Mouse (Mus musculus) midbrain, embryonic 16.5 days (tissue): Measurements from ENCODE around the gene Ubp1. TPM values are rescaled to one million over a fixed set of nuclear protein-coding genes. Genes with fewer than 3 reads are reported as not detected.
A peak's percentile ranks its signal among the peaks of the same experiment; 100 is the strongest.

Source experiments
- ATAC-seq: fragments of 200-750 bp; cut with Nextera tagmentation; 2 replicates; pipeline ENCODE4 v1.8.0; 2017; ENCODE audit warnings: moderate TSS enrichment
- H3K27ac ChIP-seq: fragments of 300-500 bp; sonication (generic); 2 replicates; pipeline ENCODE4 v1.5.1; 2014; ENCODE audit warnings: mild to moderate bottlenecking, low read length, mixed read lengths
- H3K27me3 ChIP-seq: fragments of 300-500 bp; sonication (generic); 2 replicates; pipeline ENCODE4 v1.6.1; 2014; ENCODE audit warnings: low read depth, low read length, mixed read lengths; ENCODE audit not compliant: control insufficient read depth, insufficient read depth
- H3K36me3 ChIP-seq: fragments of 300-500 bp; sonication (generic); 2 replicates; pipeline ENCODE4 v1.6.1; 2014; ENCODE audit warnings: mild to moderate bottlenecking, low read length, moderate library complexity, mixed read lengths; ENCODE audit not compliant: control insufficient read depth, insufficient read depth
- H3K4me1 ChIP-seq: fragments of 300-500 bp; sonication (generic); 2 replicates; pipeline ENCODE4 v1.6.1; 2014; ENCODE audit warnings: mild to moderate bottlenecking, low read length, mixed read lengths; ENCODE audit not compliant: control insufficient read depth, insufficient read depth
- H3K4me2 ChIP-seq: fragments of 300-500 bp; sonication (generic); 2 replicates; pipeline ENCODE4 v1.6.1; 2014; ENCODE audit warnings: mild to moderate bottlenecking, low read length, mixed read lengths
- H3K4me3 ChIP-seq: fragments of 300-500 bp; sonication (generic); 2 replicates; pipeline ENCODE4 v1.5.1; 2014; ENCODE audit warnings: low read depth, mild to moderate bottlenecking, low read length, moderate library complexity, mixed read lengths
- H3K9ac ChIP-seq: fragments of 300-500 bp; sonication (generic); 2 replicates; pipeline ENCODE4 v1.6.1; 2014; ENCODE audit warnings: low read depth, low read length, mixed read lengths
- H3K9me3 ChIP-seq: fragments of 300-500 bp; sonication (generic); replicated peaks from 2 replicates; pipeline ENCODE4 v1.6.1; 2014; ENCODE audit warnings: mild to moderate bottlenecking, low read length, mixed read lengths; ENCODE audit not compliant: control insufficient read depth, poor library complexity, severe bottlenecking
- WGBS: fragments of 180-500 bp; shearing (Covaris S2); extraction: QIAGEN DNeasy Blood & Tissue Kit; methylation state at CpG from one replicate; pipeline ENCODE4 v1.1.7; 2014; 5-methylcytosine and 5-hydroxymethylcytosine counted together
- polyA plus RNA-seq: library from polyadenylated mRNA; unstranded; fragments of >200 nt; fragmentation: Nextera tagmentation; extraction: Ambion mirVana; gene quantifications from 2 replicates; pipeline ENCODE4 v1.2.1, GENCODE M21; 2015

Gene Ubp1
- polyA plus RNA-seq, 1 experiment from 2014 or later: 26.9 TPM

DNA sequence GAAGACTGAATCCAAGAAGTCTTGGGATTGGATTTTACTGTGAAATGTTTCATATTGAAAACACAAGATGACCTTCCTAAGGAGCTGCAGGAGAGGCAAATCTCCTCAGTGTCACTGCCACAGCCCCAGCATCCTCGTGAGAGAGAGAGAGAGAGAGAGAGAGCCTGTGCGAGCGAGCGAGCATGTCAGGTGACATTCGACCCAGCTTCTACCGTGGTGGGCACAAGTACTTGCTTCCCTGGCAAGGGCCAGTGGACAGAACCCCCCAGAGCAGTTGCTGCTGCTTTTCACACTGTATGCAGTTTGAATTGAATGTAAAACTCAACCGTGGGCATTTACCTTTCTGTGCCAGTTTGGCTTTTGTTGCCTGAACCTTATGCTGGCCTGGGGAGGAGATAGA, 44.7 kb downstream of the Ubp1 start:
- WGBS: 84% methylated on average over 7 of the region's 7 CpGs
- Histone ChIP-seq H3K36me3 (peaks cover 27% of the 10 kb centered on the region), H3K9me3 (no peaks in the 10 kb centered on the region), H3K4me1 (no peaks in the 10 kb centered on the region), H3K27me3 (no peaks in the 10 kb centered on the region), H3K4me2 (no peak overlapping the region), H3K9ac (no peak overlapping the region), H3K27ac (no peak overlapping the region), H3K4me3 (no peak overlapping the region)
- ATAC-seq: no peak

DNA sequence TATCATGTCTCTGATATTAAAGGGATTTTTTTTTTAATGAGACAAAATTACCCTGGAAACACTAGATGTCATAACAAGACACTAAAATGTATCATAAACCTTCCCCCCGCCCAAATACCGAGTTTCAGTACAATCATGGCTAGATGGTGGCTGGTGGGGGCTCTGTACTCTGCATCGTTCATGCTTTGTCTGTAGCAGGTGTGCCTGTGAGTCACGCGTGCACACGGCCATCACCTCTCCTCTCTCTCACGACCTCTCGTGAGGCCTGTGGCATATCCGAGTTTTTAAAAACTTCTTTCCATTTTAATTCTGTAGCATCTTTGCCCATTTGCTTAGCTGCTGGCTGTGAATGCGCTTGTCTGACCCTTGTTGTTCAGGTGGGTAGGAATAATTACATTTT, 45.5 kb downstream of the Ubp1 start:
- H3K27me3 ChIP-seq: no peaks in the 10 kb centered on the region
- no peaks in the 10 kb centered on the region for H3K9me3 ChIP-seq
- H3K9ac ChIP-seq: no peak overlapping the region
- H3K36me3 ChIP-seq: peaks cover 26% of the 10 kb centered on the region
- no peak overlapping the region for H3K27ac ChIP-seq
- no peak overlapping the region for H3K4me2 ChIP-seq
- 92% methylated on average over 10 of the region's 10 CpGs for WGBS
- peaks cover under 1% of the 10 kb centered on the region; the same call in 1 of the 2 replicates for H3K4me1 ChIP-seq
- no peak overlapping the region for H3K4me3 ChIP-seq
- no peak for ATAC-seq

DNA sequence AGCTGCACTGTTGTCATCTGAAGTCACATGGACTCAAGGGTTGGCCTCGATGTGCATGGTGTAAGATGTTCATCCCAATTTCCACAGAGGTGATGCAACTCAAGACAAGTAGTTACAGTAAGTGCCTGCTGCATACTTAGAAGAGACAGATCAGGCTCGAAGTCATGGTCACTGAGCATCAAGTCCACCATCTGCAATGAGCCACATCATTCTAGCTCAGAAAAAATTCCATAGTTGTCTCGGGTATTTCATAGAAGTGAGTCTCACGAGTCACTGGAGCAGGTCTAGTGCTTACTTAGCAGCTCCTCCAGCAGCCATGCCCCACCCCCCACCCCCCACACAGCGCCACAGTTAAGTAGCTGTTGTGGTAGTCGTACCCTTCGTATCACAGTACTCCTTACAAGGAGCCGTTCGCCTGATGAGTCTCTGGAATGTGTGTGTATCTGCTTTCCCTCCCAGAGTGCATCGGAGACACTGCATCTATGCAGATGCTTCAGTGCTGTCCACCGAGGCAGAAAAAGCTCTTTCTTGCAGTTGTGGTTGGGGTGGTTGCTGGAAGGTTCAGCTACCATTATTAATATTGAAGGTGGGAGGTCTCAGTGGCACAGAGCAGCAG, 46.6 kb downstream of the Ubp1 start:
- no peak overlapping the region for H3K9ac ChIP-seq
- H3K9me3 ChIP-seq: no peaks in the 10 kb centered on the region
- ATAC-seq: no peak
- peaks cover 22% of the 10 kb centered on the region for H3K36me3 ChIP-seq
- H3K4me3 ChIP-seq: no peak overlapping the region
- H3K27ac ChIP-seq: no peak overlapping the region
- peaks cover 4% of the 10 kb centered on the region; the same call in 1 of the 2 replicates for H3K4me1 ChIP-seq
- no peaks in the 10 kb centered on the region for H3K27me3 ChIP-seq
- WGBS: 81% methylated on average over 11 of the region's 11 CpGs
- H3K4me2 ChIP-seq: no peak overlapping the region

DNA sequence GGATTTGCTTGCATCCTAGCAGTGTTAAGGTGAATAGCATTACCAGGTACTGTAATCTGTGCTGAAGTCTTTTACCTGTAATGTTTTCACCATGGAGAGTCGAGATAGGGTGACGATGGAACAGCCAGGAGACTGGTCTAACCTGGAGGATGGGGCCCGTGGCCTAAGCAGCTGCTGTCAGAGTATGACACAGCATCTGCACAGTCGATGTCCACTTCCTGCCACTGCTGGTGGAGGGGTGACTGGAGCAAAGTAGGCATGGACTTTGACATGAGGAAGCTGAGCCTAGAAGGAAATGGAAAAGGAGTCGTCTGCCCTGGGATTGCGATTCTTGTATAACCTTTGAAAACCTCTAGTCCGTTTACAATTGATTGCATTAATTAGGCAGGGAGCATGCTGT, 47.9 kb downstream of the Ubp1 start:
- Histone ChIP-seq H3K9me3 (no peaks in the 10 kb centered on the region), H3K27me3 (no peaks in the 10 kb centered on the region), H3K4me3 (no peak overlapping the region), H3K27ac (no peak overlapping the region), H3K9ac (no peak overlapping the region), H3K36me3 (peaks cover 15% of the 10 kb centered on the region), H3K4me2 (no peak overlapping the region), H3K4me1 (peaks cover 4% of the 10 kb centered on the region; the same call in 1 of the 2 replicates)
- no peak for ATAC-seq
- 84% methylated on average over 7 of the region's 7 CpGs for WGBS

DNA sequence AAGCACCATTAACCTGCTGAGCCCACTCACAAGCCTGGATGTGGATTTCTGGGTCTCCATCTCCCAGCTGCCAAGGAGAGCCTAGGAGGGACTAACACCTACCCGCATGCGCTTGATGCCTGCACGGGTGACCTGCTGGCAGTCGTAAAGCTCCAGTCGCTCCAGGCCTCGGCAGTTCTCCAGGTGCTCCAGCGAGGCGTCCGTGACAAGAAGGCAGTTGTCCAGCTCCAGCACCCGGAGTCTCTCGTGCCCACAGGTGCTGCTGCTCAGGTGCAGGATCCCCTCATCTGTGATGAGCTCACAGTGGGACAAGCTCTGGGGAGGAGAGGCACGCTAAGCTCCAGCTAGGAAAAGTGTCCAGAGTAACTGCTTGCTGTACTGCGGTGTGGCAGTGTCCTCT, 48.6 kb downstream of the Ubp1 start:
- no peak overlapping the region for H3K27ac ChIP-seq
- WGBS: 94% methylated on average over 13 of the region's 13 CpGs
- peaks cover 4% of the 10 kb centered on the region; the same call in 1 of the 2 replicates for H3K4me1 ChIP-seq
- no peak overlapping the region for H3K4me3 ChIP-seq
- no peak overlapping the region for H3K4me2 ChIP-seq
- no peak for ATAC-seq
- H3K9ac ChIP-seq: no peak overlapping the region
- no peaks in the 10 kb centered on the region for H3K27me3 ChIP-seq
- H3K36me3 ChIP-seq: peaks cover 11% of the 10 kb centered on the region
- H3K9me3 ChIP-seq: no peaks in the 10 kb centered on the region

DNA sequence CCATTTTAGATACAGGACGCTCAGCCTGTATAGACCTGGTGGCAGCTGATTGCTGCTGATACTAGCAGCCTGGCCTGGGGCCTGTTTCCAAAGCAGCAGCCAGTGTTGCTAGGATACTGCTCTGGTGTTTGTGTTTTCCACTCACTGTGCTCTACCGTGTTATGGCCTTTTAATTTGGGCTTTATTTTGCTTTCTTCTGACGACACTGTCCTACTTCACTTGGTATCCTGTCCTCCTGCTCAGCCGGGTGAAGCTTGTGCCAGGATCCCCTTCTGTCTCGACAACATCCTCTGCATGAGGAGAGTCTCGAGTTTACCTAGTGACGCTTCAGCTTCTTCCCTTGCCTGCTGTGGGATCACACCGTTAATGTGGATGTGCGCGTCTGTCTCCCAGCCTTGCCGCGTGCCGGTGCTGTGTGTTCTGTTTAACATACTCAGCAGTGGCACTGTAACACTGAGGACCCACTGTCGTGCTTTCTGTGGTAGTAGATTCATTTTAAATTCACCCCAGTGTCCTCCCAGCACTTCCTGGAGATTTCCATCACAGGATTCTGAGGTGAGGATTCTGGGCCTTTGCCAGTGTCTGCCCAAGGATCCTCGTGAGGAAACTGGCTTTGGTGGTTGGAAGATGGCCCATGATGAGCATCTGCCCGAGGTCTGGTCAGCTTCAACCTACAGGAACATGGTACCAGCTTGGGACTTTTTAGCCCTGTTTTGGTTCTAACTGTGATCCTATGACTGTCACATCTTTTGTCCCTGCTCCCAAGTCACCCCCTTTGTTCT, 50.6 kb downstream of the Ubp1 start:
- Histone ChIP-seq H3K9me3 (no peaks in the 10 kb centered on the region), H3K4me3 (no peak overlapping the region), H3K27ac (peak overlapping the region; percentile 55), H3K36me3 (no peaks in the 10 kb centered on the region; the same call in 1 of the 2 replicates), H3K27me3 (no peaks in the 10 kb centered on the region), H3K4me2 (no peak overlapping the region), H3K9ac (no peak overlapping the region), H3K4me1 (peaks cover 4% of the 10 kb centered on the region; the same call in 1 of the 2 replicates)
- 44% methylated on average over 16 of the region's 16 CpGs for WGBS
- peak; percentile 75 for ATAC-seq

DNA sequence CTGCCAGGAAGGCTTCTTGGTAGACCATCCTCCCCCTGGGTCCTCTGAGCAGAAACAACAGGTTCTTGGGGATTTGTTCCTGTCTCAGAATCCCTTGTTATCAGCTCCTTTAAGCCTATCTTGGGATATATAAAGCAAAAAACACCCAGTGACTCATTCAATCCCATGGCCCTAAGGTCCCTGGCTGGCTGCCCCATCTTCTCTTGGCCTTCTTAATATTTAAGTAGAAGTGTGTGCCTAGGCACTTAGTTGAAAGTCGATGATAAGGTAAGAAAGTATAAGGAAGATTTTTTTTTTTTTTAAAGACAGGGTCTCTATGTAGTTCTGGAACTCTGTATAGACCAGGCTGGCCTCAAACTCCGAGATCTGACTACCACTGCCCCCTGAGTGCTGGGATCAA, 51.7 kb downstream of the Ubp1 start:
- H3K36me3 ChIP-seq: no peaks in the 10 kb centered on the region; the same call in 1 of the 2 replicates
- 89% methylated on average over 2 of the region's 2 CpGs for WGBS
- H3K27ac ChIP-seq: no peak overlapping the region

DNA sequence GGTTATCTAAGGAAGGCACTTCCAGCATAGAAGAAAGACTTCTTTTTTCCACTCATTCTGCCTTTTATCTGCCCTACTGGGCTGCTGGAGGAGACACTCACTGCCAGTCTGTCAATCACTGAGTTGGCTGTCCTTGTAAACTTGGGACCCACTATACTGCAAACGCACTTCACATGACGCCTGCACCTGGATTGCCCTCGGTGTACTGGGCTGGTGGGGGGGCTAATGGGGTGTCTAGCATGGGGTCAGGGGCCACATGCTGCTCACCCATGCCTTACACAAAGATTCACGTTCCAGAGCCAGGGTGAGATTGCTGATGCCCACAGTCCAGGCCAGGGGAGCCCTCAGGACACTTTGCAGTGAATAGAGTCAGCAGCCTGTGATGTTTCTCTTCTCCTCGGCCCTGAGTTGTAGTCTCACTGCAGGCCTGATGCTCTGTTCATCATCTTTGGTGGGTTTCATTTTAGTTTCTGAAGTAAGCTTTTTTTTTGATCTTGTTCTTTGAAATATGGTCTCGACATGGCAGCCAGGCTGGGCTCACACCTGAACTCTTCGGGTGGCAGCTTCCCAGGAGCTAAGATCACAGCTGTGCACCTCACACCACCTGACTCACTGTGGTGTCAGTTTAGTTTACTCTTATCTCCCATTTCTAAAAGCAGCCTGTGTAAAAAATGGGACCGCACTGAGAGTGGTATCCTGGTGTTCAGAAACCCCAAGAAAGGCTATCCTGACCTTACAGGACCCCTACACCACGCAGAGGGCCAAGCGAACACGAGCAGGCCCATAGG, 52.3 kb downstream of the Ubp1 start:
- H3K9me3 ChIP-seq: no peaks in the 10 kb centered on the region
- no peaks in the 10 kb centered on the region; the same call in 1 of the 2 replicates for H3K36me3 ChIP-seq
- no peak overlapping the region for H3K27ac ChIP-seq
- no peak overlapping the region for H3K4me3 ChIP-seq
- peaks cover 4% of the 10 kb centered on the region; the same call in 1 of the 2 replicates for H3K4me1 ChIP-seq
- no peak for ATAC-seq
- no peaks in the 10 kb centered on the region for H3K27me3 ChIP-seq
- H3K9ac ChIP-seq: no peak overlapping the region
- no peak overlapping the region for H3K4me2 ChIP-seq
- WGBS: 87% methylated on average over 11 of the region's 11 CpGs

More for the DNA sequence above, 51.7 kb downstream of the Ubp1 start:
- Histone ChIP-seq H3K4me3 (no peak overlapping the region), H3K9ac (no peak overlapping the region), H3K4me1 (peaks cover 4% of the 10 kb centered on the region; the same call in 1 of the 2 replicates), H3K27me3 (no peaks in the 10 kb centered on the region), H3K4me2 (no peak overlapping the region), H3K9me3 (no peaks in the 10 kb centered on the region)
- ATAC-seq: no peak
